Mouse (Mus musculus) lung, adult 18-20 months (tissue): ENCODE results near the gene Usp43.

Source experiments
- DNase-seq, 2 experiments: peaks; one replicate each; pipeline ENCODE4 v3.0.0; 2022; ENCODE audit warnings: mixed read lengths in 2 of 2

Usp43 gene

GRCm38 (mm10) chr11:67897064-67897560, 24.8 kb downstream of the Usp43 start:
- DNase-seq, result peak; percentile 66 to 74

- DNase-seq, result no peak
Measured at GRCm38 (mm10) chr11:67895641-67896040, 26.3 kb downstream of the Usp43 start.

GRCm38 (mm10) chr11:67888521-67888920, 33.4 kb downstream of the Usp43 start:
- no peak for DNase-seq

GRCm38 (mm10) chr11:67885921-67886320, 36.0 kb downstream of the Usp43 start:
- DNase-seq, result no peak

- DNase-seq, result peak; percentile 32 to 39
Measured at GRCm38 (mm10) chr11:67865521-67866197, 56.3 kb downstream of the Usp43 start.

- no peak for DNase-seq
Measured at GRCm38 (mm10) chr11:67865100-67865499, 56.9 kb downstream of the Usp43 start.

- DNase-seq, result peak; percentile 26 to 51
Measured at GRCm38 (mm10) chr11:67861399-67861838, 60.5 kb downstream of the Usp43 start.

GRCm38 (mm10) chr11:67860743-67861398, 61.1 kb downstream of the Usp43 start:
- DNase-seq, result no peak

GRCm38 (mm10) chr11:67858518-67858917, 63.4 kb downstream of the Usp43 start:
- no peak for DNase-seq

- DNase-seq, result peak; percentile 32 to 48
Measured at GRCm38 (mm10) chr11:67855035-67855434, 66.9 kb downstream of the Usp43 start.

GRCm38 (mm10) chr11:67853996-67854395, 68.0 kb downstream of the Usp43 start:
- DNase-seq, result peak; percentile 46 to 65

- peak in 1 of 2 experiments; percentile 27 for DNase-seq
Measured at GRCm38 (mm10) chr11:67851770-67852169, 70.2 kb downstream of the Usp43 start.

GRCm38 (mm10) chr11:67845193-67845592, 76.8 kb downstream of the Usp43 start:
- no peak for DNase-seq

- no peak for DNase-seq
Measured at GRCm38 (mm10) chr11:67839810-67840209, 82.1 kb downstream of the Usp43 start.

- DNase-seq, result peak; percentile 37 to 69
Measured at GRCm38 (mm10) chr11:67835408-67836078, 86.4 kb downstream of the Usp43 start.

GRCm38 (mm10) chr11:67831820-67832219, 90.1 kb downstream of the Usp43 start:
- no peak for DNase-seq

- no peak for DNase-seq
Measured at GRCm38 (mm10) chr11:67829530-67829929, 92.4 kb downstream of the Usp43 start.

- peak; percentile 20 to 57 for DNase-seq
Measured at GRCm38 (mm10) chr11:67828360-67829059, 93.4 kb downstream of the Usp43 start.

- no peak for DNase-seq
Measured at GRCm38 (mm10) chr11:67821560-67821959, 100.4 kb downstream of the Usp43 start.

- peak; percentile 29 to 64 for DNase-seq
Measured at GRCm38 (mm10) chr11:67820221-67820620, 101.7 kb downstream of the Usp43 start.

- peak; percentile 12 to 45 for DNase-seq
Measured at GRCm38 (mm10) chr11:67819604-67820003, 102.3 kb downstream of the Usp43 start.

GRCm38 (mm10) chr11:67811535-67811934, 110.4 kb downstream of the Usp43 start:
- DNase-seq, result no peak

GRCm38 (mm10) chr11:67808051-67808450, 113.9 kb downstream of the Usp43 start:
- DNase-seq, result no peak
